Mouse (Mus musculus) MN1 (cell line): ENCODE measurements around the gene Sapcd2.

Experiments
- DNase-seq: peaks from one replicate; pipeline ENCODE4 v3.0.0-alpha.2; 2016; ENCODE audit warnings: low spot score

Gene Sapcd2

DNA sequence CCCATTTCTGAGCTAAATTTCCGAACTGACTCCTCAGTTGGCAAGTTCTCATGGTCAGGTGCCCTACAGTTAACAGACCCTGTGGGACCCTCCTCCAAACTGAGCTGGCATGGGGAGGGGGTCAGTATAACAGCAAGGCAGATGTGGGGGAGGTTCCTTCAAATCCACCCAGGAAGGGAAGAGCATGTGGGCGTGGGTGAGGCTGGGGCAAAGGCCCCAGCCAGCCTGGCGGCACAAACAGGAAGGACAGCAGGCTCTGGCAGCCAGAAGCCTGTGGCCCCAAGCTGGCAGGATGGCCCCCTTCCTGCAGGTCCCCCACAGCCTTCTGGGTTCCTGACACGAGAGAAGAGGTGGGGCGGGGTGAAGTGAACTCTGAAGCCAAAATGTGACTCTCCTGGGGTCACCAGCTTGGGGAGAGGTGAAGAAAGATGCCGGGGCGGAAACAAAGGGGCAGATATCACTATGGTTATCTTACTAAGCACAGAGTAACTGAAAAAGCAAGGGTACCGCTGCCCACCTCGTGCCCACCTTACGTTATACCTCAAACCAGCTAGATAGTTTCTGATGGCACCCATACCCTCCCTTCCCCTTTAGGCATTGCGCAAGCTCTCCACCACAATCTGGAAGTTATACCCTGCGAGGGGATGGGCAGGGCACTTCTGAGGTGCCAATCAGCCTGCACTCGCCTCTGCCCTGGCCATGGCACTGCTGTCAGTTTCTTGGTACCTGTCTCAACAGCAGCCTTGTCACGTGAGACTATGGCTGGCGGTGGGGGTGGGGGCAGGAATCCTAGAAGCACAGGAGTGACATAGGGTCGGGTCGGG is 50.7 kb downstream of the Sapcd2 start, which contains the start of gene Fut7:
Fut7 (plus strand) TSS at position 681 of the 824 bp plus-strand sequence.
- DNase-seq: no peak

GRCm38 (mm10) chr2:25423626-25424025 is 51.5 kb downstream of the Sapcd2 start:
- no peak for DNase-seq

DNA sequence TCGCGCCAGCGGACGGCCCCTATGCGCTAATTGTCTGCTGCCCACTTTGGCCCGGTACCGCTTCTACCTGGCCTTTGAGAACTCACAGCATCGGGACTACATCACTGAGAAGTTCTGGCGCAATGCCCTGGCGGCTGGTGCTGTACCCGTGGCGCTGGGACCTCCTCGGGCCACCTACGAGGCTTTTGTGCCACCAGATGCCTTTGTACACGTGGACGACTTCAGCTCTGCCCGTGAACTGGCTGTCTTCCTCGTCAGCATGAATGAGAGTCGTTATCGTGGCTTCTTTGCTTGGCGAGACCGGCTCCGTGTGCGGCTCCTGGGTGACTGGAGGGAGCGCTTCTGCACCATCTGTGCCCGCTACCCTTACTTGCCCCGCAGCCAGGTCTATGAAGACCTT is 53.4 kb downstream of the Sapcd2 start:
- no peak for DNase-seq

GRCm38 (mm10) chr2:25426721-25427191 is 54.6 kb downstream of the Sapcd2 start:
- peak; percentile 59 for DNase-seq

DNA sequence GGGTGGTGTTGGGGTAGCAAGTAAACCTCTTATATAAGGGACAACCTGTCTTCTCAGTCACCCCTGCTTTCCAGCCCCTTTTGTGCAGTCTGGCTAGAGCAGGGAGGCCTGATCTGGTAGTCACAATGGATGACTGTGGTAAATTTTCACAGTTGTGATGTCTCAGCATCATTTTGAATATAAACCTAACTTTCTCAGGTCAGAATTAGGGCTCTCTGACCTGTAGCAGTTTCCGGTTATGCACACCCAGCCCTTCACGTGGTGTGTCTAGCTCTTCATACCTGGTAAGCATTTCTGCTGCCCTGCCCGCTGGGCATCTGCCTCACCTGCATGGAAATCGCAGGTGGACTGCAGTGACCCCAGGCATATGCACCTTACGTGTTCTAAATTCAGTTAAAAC is 55.1 kb downstream of the Sapcd2 start:
- DNase-seq: no peak
